Mouse (Mus musculus): ENCODE results near the gene Cpsf4l.

GRCm38 (mm10) chr11:113656511-113656932 lies 53.3 kb downstream of the Cpsf4l start:
- TF ChIP-seq CTCF (IDR thresholded peaks at IDR 0.05; ENCODE audit: low read depth) = no peak
- no peak for TF ChIP-seq EP300 (IDR thresholded peaks at IDR 0.05; ENCODE audit: low read depth)
